Mouse (Mus musculus) activated CD4-positive, CD25-positive, alpha-beta regulatory T cell, adult 4 months (primary cell): Measurements from ENCODE around the gene Actl10. TPM values are rescaled to one million over a fixed set of nuclear protein-coding genes. Genes with fewer than 3 reads are reported as not detected.

Source experiments
- ATAC-seq: one replicate; pipeline ENCODE4 v1.8.0; 2017
- polyA plus RNA-seq, 2 experiments: library from polyadenylated mRNA; unstranded; fragments of 100-300 nt; shearing (Covaris generic); gene quantifications; one replicate each; pipeline ENCODE4 v1.2.1; 2017

Actl10 gene
- polyA plus RNA-seq, 2 experiments from 2014 or later = not detected

GRCm38 (mm10) chr2:154583906-154584872 lies 32.6 kb downstream of the Actl10 start:
- no peak for ATAC-seq

GRCm38 (mm10) chr2:154584931-154585601 lies 33.5 kb downstream of the Actl10 start:
- no peak for ATAC-seq

- no peak for ATAC-seq
These were observed 34.8 kb downstream of the Actl10 start for GRCm38 (mm10) chr2:154586405-154586804.

- no peak for ATAC-seq
These were observed 37.5 kb downstream of the Actl10 start for GRCm38 (mm10) chr2:154589051-154589450.

- ATAC-seq = no peak
These were observed 39.7 kb downstream of the Actl10 start for GRCm38 (mm10) chr2:154591239-154591638.

GRCm38 (mm10) chr2:154593025-154593424 lies 41.4 kb downstream of the Actl10 start:
- peak; percentile 49 for ATAC-seq

GRCm38 (mm10) chr2:154595775-154596174 lies 44.2 kb downstream of the Actl10 start:
- ATAC-seq = no peak

GRCm38 (mm10) chr2:154597399-154597798 lies 45.8 kb downstream of the Actl10 start:
- ATAC-seq = no peak

GRCm38 (mm10) chr2:154600586-154600985 lies 49.0 kb downstream of the Actl10 start:
- ATAC-seq = no peak

- no peak for ATAC-seq
These were observed 49.7 kb downstream of the Actl10 start for GRCm38 (mm10) chr2:154601324-154601723.

Other genes with a start within 250 kb of the Actl10 start
- not detected for gene Bpifb9b, start 244.5 kb upstream of the Actl10 start, polyA plus RNA-seq
- gene Cdk5rap1, start 178.8 kb upstream of the Actl10 start, polyA plus RNA-seq = 10 to 100 TPM; 37.5 to 67.2 TPM
- gene Snta1, start 143.7 kb upstream of the Actl10 start, polyA plus RNA-seq = not detected
- gene Cbfa2t2, start 115.3 kb upstream of the Actl10 start, polyA plus RNA-seq = 10 to 100 TPM; 19.7 to 21.8 TPM
- gene 1700003F12Rik, start 4.7 kb upstream of the Actl10 start, polyA plus RNA-seq = not detected
- gene Necab3, start 7.1 kb downstream of the Actl10 start, polyA plus RNA-seq = 1 to 10 TPM in 1 of 2 experiments, under 1 TPM in 1; 0.27 to 1.4 TPM
- gene E2f1, start 18.1 kb downstream of the Actl10 start, polyA plus RNA-seq = 1 to 10 TPM in 1 of 2 experiments, under 1 TPM in 1; 0.91 to 2.3 TPM
- 10 to 100 TPM; 20.5 to 23.2 TPM for gene Pxmp4, start 51.9 kb downstream of the Actl10 start, polyA plus RNA-seq
- gene Zfp341, start 61.5 kb downstream of the Actl10 start, polyA plus RNA-seq = under 1 TPM; 0.37 to 0.73 TPM
- gene 4930519P11Rik, start 61.7 kb downstream of the Actl10 start, polyA plus RNA-seq = not detected
- gene Chmp4b, start 99.9 kb downstream of the Actl10 start, polyA plus RNA-seq = 1 to 10 TPM; 5.9 to 6.3 TPM
- gene Gm14214, start 218.3 kb downstream of the Actl10 start, polyA plus RNA-seq = 1 to 10 TPM in 1 of 2 experiments, not detected in 1; 1.4 TPM
- gene Raly, start 239.3 kb downstream of the Actl10 start, polyA plus RNA-seq = 10 to 100 TPM; 10.4 to 19.3 TPM
- gene a, start 239.6 kb downstream of the Actl10 start, polyA plus RNA-seq = not detected